Mouse (Mus musculus) heart, embryonic 16.5 days (tissue): ENCODE measurements at regions not wholly inside any gene's neighbourhood (a gene's known extent, or its start where the extent isn't known, plus 50 kb on each side); places are given as distances from the start of the nearest gene placed in this dataset.

Source experiments
- ATAC-seq: fragments of 200-750 bp; cut with Nextera tagmentation; replicated peaks from 2 replicates; pipeline ENCODE4 v1.8.0; 2017; ENCODE audit warnings: moderate number of reproducible peaks; ENCODE audit not compliant: insufficient read depth, low FRiP score; ENCODE audit errors: extremely low read depth
- H3K27ac ChIP-seq: fragments of 300-500 bp; sonication (generic); 2 replicates; pipeline ENCODE4 v1.5.1; 2014; ENCODE audit warnings: mild to moderate bottlenecking, low read length, control low read depth, moderate library complexity
- H3K27me3 ChIP-seq: fragments of 300-500 bp; sonication (generic); 2 replicates; pipeline ENCODE4 v1.6.1; 2014; ENCODE audit warnings: low read length, mixed read lengths; ENCODE audit not compliant: control insufficient read depth, insufficient read depth
- H3K36me3 ChIP-seq: fragments of 300-500 bp; sonication (generic); 2 replicates; pipeline ENCODE4 v1.6.1; 2014; ENCODE audit not compliant: control insufficient read depth, insufficient read depth
- H3K4me1 ChIP-seq: fragments of 300-500 bp; sonication (generic); 2 replicates; pipeline ENCODE4 v1.6.1; 2014; ENCODE audit warnings: low read length, mixed read lengths; ENCODE audit not compliant: control insufficient read depth, insufficient read depth
- H3K4me2 ChIP-seq: fragments of 300-500 bp; sonication (generic); 2 replicates; pipeline ENCODE4 v1.6.1; 2014; ENCODE audit warnings: low read depth, mild to moderate bottlenecking, control low read depth, low read length
- H3K4me3 ChIP-seq: fragments of 300-500 bp; sonication (generic); 2 replicates; pipeline ENCODE4 v1.5.1; 2014; ENCODE audit warnings: mild to moderate bottlenecking, control low read depth, low read length
- H3K9ac ChIP-seq: fragments of 300-500 bp; sonication (generic); 2 replicates; pipeline ENCODE4 v1.6.1; 2014; ENCODE audit warnings: low read length, control low read depth
- H3K9me3 ChIP-seq: fragments of 300-500 bp; sonication (generic); replicated peaks from 2 replicates; pipeline ENCODE4 v1.6.1; 2016; ENCODE audit warnings: low read length; ENCODE audit not compliant: control insufficient read depth
- WGBS: fragments of 180-500 bp; shearing (Covaris S2); extraction: QIAGEN DNeasy Blood & Tissue Kit; methylation state at CpG from one replicate; pipeline ENCODE4 v1.1.7; 2014; 5-methylcytosine and 5-hydroxymethylcytosine counted together

DNA sequence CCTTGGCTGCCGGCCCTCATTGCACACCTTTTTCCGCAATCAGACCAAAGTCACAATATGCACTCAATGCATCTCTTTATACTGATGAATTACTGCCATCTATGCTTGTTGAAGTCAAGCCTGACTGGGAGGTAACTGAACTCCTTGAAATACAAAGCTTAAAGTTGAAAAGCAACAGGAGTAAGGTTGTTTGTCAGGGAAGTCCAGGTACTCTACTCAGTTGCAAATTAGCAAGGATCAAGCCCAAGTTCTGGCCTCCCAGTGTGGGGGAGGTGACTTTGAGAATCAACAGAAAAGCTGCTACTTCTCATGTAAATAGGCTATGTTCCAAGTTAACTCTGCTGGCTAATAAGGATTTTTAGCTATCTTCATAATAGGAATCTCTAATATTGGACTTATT lies 151.0 kb upstream of the Gm49339 start:
- Histone ChIP-seq H3K4me2 (no peak overlapping the region), H3K9me3 (no peaks in the 10 kb centered on the region), H3K27me3 (no peaks in the 10 kb centered on the region), H3K36me3 (no peaks in the 10 kb centered on the region), H3K27ac (no peak overlapping the region), H3K4me1 (no peaks in the 10 kb centered on the region), H3K9ac (no peak overlapping the region), H3K4me3 (no peak overlapping the region)
- 84% methylated on average over 2 of the region's 2 CpGs for WGBS
- ATAC-seq, result no peak
